Mouse (Mus musculus) heart, embryonic 11.5 days (tissue): Measurements from ENCODE around the gene Ift43. TPM values are rescaled to one million over a fixed set of nuclear protein-coding genes. Genes with fewer than 3 reads are reported as not detected.

Source experiments
- ATAC-seq: fragments of 200-750 bp; cut with Nextera tagmentation; replicated peaks from 2 replicates; pipeline ENCODE4 v1.8.0; 2017; ENCODE audit warnings: moderate library complexity; ENCODE audit not compliant: insufficient number of reproducible peaks, low FRiP score, low TSS enrichment
- H3K27ac ChIP-seq: fragments of 300-500 bp; sonication (generic); 2 replicates; pipeline ENCODE4 v1.5.1; 2014; ENCODE audit warnings: mild to moderate bottlenecking, low read depth, low read length
- H3K27me3 ChIP-seq: fragments of 300-500 bp; sonication (generic); 2 replicates; pipeline ENCODE4 v1.6.1; 2014; ENCODE audit warnings: mild to moderate bottlenecking, low read length, mixed read lengths; ENCODE audit not compliant: control insufficient read depth, insufficient read depth
- H3K36me3 ChIP-seq: fragments of 300-500 bp; sonication (generic); 2 replicates; pipeline ENCODE4 v1.6.1; 2014; ENCODE audit warnings: mild to moderate bottlenecking, low read length, moderate library complexity, mixed read lengths; ENCODE audit not compliant: control insufficient read depth, insufficient read depth
- H3K4me1 ChIP-seq: fragments of 300-500 bp; sonication (generic); 2 replicates; pipeline ENCODE4 v1.6.1; 2014; ENCODE audit warnings: low read length; ENCODE audit not compliant: control insufficient read depth, insufficient read depth
- H3K4me2 ChIP-seq: fragments of 300-500 bp; sonication (generic); 2 replicates; pipeline ENCODE4 v1.6.1; 2014; ENCODE audit warnings: mild to moderate bottlenecking, moderate library complexity
- H3K4me3 ChIP-seq: fragments of 300-500 bp; sonication (generic); 2 replicates; pipeline ENCODE4 v1.5.1; 2014; ENCODE audit warnings: low read depth, low read length
- H3K9ac ChIP-seq: fragments of 300-500 bp; sonication (generic); 2 replicates; pipeline ENCODE4 v1.6.1; 2014; ENCODE audit warnings: mild to moderate bottlenecking, low read depth, low read length, moderate library complexity
- H3K9me3 ChIP-seq: fragments of 300-500 bp; sonication (generic); replicated peaks from 2 replicates; pipeline ENCODE4 v1.6.1; 2016; ENCODE audit warnings: low read length; ENCODE audit not compliant: control insufficient read depth
- WGBS: fragments of 180-500 bp; shearing (Covaris S2); extraction: QIAGEN DNeasy Blood & Tissue Kit; methylation state at CpG from one replicate; pipeline ENCODE4 v1.1.7; 2014; ENCODE audit not compliant: insufficient replicate concordance; 5-methylcytosine and 5-hydroxymethylcytosine counted together
- polyA plus RNA-seq: library from polyadenylated mRNA; unstranded; fragments of >200 nt; fragmentation: Nextera tagmentation; extraction: Ambion mirVana; gene quantifications from 2 replicates; pipeline ENCODE4 v1.2.1, GENCODE M21; 2014

Ift43 gene
- polyA plus RNA-seq, 1 experiment from 2014 or later = 113 TPM

GRCm38 (mm10) chr12:86102686-86103085, 20.3 kb downstream of the Ift43 start:
- Histone ChIP-seq H3K36me3 (no peaks in the 10 kb centered on the region), H3K4me2 (no peak overlapping the region), H3K9me3 (no peaks in the 10 kb centered on the region), H3K27ac (peak overlapping the region; percentile 97; the same call in 1 of the 2 replicates), H3K27me3 (no peaks in the 10 kb centered on the region), H3K9ac (no peak overlapping the region), H3K4me1 (peaks cover 47% of the 10 kb centered on the region), H3K4me3 (no peak overlapping the region)
- ATAC-seq = no peak
- WGBS = 75% methylated on average over 8 of the region's 8 CpGs

- Histone ChIP-seq H3K36me3 (no peaks in the 10 kb centered on the region), H3K9me3 (no peaks in the 10 kb centered on the region), H3K4me3 (no peak overlapping the region), H3K9ac (peak overlapping the region; percentile 63), H3K4me1 (peaks cover 43% of the 10 kb centered on the region), H3K27ac (peak overlapping the region; percentile 97), H3K27me3 (no peaks in the 10 kb centered on the region), H3K4me2 (no peak overlapping the region)
- WGBS = 61% methylated on average over 11 of the region's 11 CpGs
- ATAC-seq = no peak
Observed at GRCm38 (mm10) chr12:86103391-86103790, 21.1 kb downstream of the Ift43 start.

GRCm38 (mm10) chr12:86103852-86104251, 21.5 kb downstream of the Ift43 start:
- no peaks in the 10 kb centered on the region for H3K36me3 ChIP-seq
- peak overlapping the region; percentile 97 for H3K27ac ChIP-seq
- peak overlapping the region; percentile 14; the same call in 1 of the 2 replicates for H3K4me2 ChIP-seq
- H3K4me1 ChIP-seq = peaks cover 43% of the 10 kb centered on the region
- H3K27me3 ChIP-seq = no peaks in the 10 kb centered on the region
- H3K9me3 ChIP-seq = no peaks in the 10 kb centered on the region
- no peak overlapping the region for H3K4me3 ChIP-seq
- WGBS = 36% methylated on average over 8 of the region's 8 CpGs
- peak overlapping the region; percentile 63 for H3K9ac ChIP-seq
- ATAC-seq = no peak

GRCm38 (mm10) chr12:86104297-86104696, 22.0 kb downstream of the Ift43 start:
- H3K9ac ChIP-seq = peak overlapping the region; percentile 63
- H3K27ac ChIP-seq = peak overlapping the region; percentile 97
- peak; percentile 65 for ATAC-seq
- no peaks in the 10 kb centered on the region for H3K9me3 ChIP-seq
- no peak overlapping the region for H3K4me3 ChIP-seq
- no peaks in the 10 kb centered on the region for H3K36me3 ChIP-seq
- 0 out of 2 replicates have a peak overlapping the region, but pooled peaks have one; percentile 14 for H3K4me2 ChIP-seq
- WGBS = 34% methylated on average over 11 of the region's 11 CpGs
- peaks cover 43% of the 10 kb centered on the region for H3K4me1 ChIP-seq
- H3K27me3 ChIP-seq = no peaks in the 10 kb centered on the region

GRCm38 (mm10) chr12:86105546-86105945, 23.2 kb downstream of the Ift43 start:
- Histone ChIP-seq H3K4me1 (peaks cover 41% of the 10 kb centered on the region), H3K4me2 (no peak overlapping the region), H3K4me3 (no peak overlapping the region), H3K9ac (no peak overlapping the region), H3K27ac (peak overlapping the region; percentile 97; the same call in 1 of the 2 replicates), H3K36me3 (no peaks in the 10 kb centered on the region), H3K27me3 (no peaks in the 10 kb centered on the region), H3K9me3 (no peaks in the 10 kb centered on the region)
- no peak for ATAC-seq
- 73% methylated on average over 7 of the region's 10 CpGs for WGBS

- no peaks in the 10 kb centered on the region for H3K9me3 ChIP-seq
- no peak overlapping the region for H3K27ac ChIP-seq
- H3K4me3 ChIP-seq = no peak overlapping the region
- H3K4me2 ChIP-seq = no peak overlapping the region
- no peaks in the 10 kb centered on the region for H3K27me3 ChIP-seq
- H3K36me3 ChIP-seq = no peaks in the 10 kb centered on the region
- ATAC-seq = no peak
- peaks cover 36% of the 10 kb centered on the region for H3K4me1 ChIP-seq
- H3K9ac ChIP-seq = no peak overlapping the region
- 84% methylated on average over 9 of the region's 9 CpGs for WGBS
Observed at GRCm38 (mm10) chr12:86106086-86106485, 23.7 kb downstream of the Ift43 start.

- Histone ChIP-seq H3K4me2 (no peak overlapping the region), H3K9ac (no peak overlapping the region), H3K4me3 (no peak overlapping the region), H3K27me3 (no peaks in the 10 kb centered on the region), H3K36me3 (no peaks in the 10 kb centered on the region), H3K4me1 (peaks cover 31% of the 10 kb centered on the region), H3K27ac (no peak overlapping the region), H3K9me3 (no peaks in the 10 kb centered on the region)
- no peak for ATAC-seq
- 76% methylated on average over 7 of the region's 7 CpGs for WGBS
Observed at GRCm38 (mm10) chr12:86107645-86108044, 25.3 kb downstream of the Ift43 start.

GRCm38 (mm10) chr12:86109531-86109930, 27.2 kb downstream of the Ift43 start:
- no peak for ATAC-seq
- 81% methylated on average over 4 of the region's 4 CpGs for WGBS
- no peak overlapping the region for H3K27ac ChIP-seq

GRCm38 (mm10) chr12:86110637-86111036, 28.3 kb downstream of the Ift43 start:
- Histone ChIP-seq H3K27me3 (no peaks in the 10 kb centered on the region), H3K4me2 (no peak overlapping the region), H3K9me3 (no peaks in the 10 kb centered on the region), H3K4me1 (peaks cover 3% of the 10 kb centered on the region), H3K36me3 (peaks cover under 1% of the 10 kb centered on the region; the same call in 1 of the 2 replicates), H3K9ac (no peak overlapping the region), H3K27ac (no peak overlapping the region), H3K4me3 (no peak overlapping the region)
- 88% methylated on average over 2 of the region's 2 CpGs for WGBS
- no peak for ATAC-seq

More at GRCm38 (mm10) chr12:86109531-86109930, 27.2 kb downstream of the Ift43 start:
- no peak overlapping the region for H3K9ac ChIP-seq
- H3K4me3 ChIP-seq = no peak overlapping the region
- H3K4me1 ChIP-seq = peaks cover 14% of the 10 kb centered on the region
- no peaks in the 10 kb centered on the region for H3K36me3 ChIP-seq
- no peaks in the 10 kb centered on the region for H3K9me3 ChIP-seq
- H3K4me2 ChIP-seq = no peak overlapping the region
- H3K27me3 ChIP-seq = no peaks in the 10 kb centered on the region
